Mouse (Mus musculus): ENCODE measurements around the gene Ugt1a8. TPM values are rescaled to one million over a fixed set of nuclear protein-coding genes. Genes with fewer than 3 reads are reported as not detected.
"Not testable (repeated sequence)": the region's sequence is repeated elsewhere in the genome, so short reads cannot be mapped to it uniquely, and the experiment has no call there.

Gene Ugt1a8
- total RNA-seq (2021): not detected
- long read RNA-seq, experiment 1: 0 reads
- long read RNA-seq, experiment 2: 0 reads

DNA sequence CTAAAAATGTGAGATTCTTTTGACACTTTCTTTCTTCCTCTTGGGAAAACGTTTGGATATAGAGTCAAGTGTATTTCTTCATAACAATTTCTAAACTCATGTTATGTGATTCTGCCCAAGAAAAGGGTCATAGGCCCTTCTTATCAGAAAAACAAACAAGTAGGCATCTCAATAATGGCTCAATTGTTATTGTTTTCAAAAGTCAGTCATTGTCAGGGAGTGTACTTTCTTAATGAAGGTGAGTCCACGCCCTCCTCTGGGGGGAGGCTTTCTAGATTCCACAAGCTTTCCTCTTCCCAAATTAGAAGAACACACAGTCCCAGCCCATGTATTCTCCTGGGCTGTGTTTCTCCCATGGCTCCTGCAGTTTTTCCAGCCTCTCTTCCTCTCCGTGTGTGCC, at the start of gene Ugt1a8:
Ugt1a8 (plus strand) TSS at position 301 of the 400 bp plus-strand sequence.
- no peak for DNase-seq (ENCODE audit: low spot score in 2 of 2)

DNA sequence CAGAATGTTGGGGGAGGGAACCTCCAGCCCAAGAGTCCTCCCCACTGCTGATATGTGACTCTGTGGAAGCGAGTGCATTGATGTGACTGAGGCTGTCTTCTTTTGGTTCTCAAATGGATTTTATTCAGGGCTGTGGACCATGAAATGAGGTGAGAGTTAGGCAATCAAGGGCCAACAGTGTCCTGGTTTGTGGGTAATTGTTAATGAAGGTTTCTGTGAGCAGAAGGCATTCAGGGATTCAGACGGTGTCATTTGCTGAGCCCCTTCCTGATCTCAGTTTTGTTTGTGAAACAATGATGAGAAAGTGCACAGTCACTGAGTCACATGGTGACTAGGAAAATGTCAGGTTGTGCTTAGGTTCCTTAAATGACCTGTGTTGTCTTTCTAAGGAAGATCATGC, 44.6 kb upstream of the Ugt1a8 start:
- not testable (repeated sequence) for DNase-seq (ENCODE audit: low spot score in 2 of 2)

DNA sequence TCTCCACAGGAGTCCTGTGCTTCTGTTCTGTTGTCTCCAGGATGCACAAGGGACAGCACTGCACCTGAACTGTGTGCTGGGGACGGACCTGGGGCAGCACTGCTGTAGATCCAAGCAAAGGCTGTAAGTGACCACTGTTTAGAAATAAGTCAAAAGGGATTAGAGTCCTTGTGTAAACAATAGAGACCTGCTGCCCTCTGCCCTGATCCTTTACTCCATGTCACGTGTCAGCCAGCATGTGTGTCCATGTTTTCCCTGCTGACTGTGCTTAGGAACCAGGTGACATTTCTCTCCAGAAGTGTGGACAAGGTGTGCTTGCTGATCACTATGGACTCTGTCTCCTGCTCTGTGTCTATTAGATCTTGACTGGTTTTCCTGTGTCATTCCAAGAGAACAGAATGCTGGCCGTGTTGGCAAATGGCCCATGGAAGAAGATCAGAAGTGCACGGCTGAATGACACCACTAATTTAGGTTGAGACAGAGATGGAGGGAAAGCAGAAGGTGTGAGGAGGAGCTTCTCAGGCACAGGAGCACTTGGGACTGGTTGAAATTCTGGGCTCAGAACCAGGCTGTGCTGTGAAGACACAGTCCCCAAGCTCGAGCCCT, 42.7 kb upstream of the Ugt1a8 start:
- DNase-seq (ENCODE audit: low spot score in 2 of 2): not testable (repeated sequence)

DNA sequence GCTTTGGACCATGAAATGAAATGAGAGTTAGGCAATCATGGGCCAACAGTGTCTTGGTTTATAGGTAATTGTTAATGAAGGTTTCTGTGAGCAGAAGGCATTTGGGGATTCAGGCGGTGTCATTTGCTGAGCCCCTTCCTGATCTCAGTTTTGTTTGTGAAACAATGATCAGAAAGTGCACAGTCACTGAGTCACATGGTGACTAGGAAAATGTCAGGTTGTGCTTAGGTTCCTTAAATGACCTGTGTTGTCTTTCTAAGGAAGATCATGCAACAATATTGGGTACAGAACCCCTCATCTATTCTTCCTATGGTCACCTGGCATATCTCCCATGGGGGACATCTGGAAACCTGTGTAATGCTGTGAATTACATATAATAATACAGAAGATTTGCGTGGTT, 40.2 kb upstream of the Ugt1a8 start:
- not testable (repeated sequence) for DNase-seq (ENCODE audit: low spot score in 2 of 2)

DNA sequence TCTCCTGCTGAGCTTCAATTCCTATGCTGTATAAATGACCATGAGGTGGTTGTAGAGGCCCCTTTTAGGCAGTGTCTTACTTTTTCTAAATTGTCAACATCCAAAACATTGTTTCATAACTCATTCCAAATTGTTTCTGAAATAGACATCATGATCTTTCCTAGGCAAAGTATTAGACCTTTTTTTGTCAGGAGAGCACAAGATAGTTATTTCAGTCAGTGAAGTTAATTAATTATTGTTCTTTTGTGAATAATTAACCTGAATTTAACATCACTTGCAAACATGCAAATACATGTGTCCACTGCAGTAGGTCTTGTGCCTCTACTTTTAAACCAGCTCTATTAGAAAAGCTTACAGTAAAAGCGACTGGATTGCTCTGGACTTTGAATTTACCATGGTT, 32.5 kb upstream of the Ugt1a8 start, which contains the start of gene Ugt1a10:
Ugt1a10 (plus strand) TSS at position 301 of the 400 bp plus-strand sequence.
- no peak for DNase-seq (ENCODE audit: low spot score in 2 of 2)

DNA sequence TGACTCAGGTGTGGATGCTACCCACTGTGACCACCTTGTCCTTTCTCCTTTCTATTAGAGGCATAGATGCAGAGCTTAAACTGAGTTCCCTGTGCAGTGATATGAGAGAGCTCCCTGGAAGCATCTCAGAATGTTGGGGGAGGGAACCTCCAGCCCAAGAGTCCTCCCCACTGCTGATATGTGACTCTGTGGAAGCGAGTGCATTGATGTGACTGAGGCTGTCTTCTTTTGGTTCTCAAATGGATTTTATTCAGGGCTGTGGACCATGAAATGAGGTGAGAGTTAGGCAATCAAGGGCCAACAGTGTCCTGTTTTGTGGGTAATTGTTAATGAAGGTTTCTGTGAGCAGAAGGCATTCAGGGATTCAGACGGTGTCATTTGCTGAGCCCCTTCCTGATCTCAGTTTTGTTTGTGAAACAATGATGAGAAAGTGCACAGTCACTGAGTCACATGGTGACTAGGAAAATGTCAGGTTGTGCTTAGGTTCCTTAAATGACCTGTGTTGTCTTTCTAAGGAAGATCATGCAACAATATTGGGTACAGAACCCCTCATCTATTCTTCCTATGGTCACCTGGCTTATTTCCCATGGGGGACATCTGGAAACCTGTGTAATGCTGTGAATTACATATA, 21.0 kb upstream of the Ugt1a8 start:
- DNase-seq (ENCODE audit: low spot score in 2 of 2): not testable (repeated sequence)

DNA sequence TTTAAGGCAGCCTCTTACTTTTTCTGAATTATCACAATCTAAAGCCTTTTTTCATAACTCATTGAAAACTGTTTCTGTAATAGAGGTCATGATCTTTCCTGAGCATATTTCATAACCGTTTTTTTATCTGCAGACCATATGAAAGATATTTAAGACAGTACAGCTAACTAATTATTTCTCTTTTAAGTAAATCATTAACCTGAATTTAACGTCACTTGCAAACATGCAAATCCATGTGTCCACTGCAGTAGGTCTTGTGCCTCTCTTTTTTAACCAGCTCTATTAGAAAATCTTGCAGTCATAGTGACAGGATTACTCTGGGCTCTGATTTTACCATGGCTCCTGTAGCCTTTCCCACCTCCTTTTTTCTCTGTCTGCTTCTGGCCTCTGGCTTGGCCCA, 17.1 kb upstream of the Ugt1a8 start, which contains the start of gene Ugt1a9:
Ugt1a9 (plus strand) TSS at position 306 of the 400 bp plus-strand sequence.
- no peak for DNase-seq (ENCODE audit: low spot score in 2 of 2)

DNA sequence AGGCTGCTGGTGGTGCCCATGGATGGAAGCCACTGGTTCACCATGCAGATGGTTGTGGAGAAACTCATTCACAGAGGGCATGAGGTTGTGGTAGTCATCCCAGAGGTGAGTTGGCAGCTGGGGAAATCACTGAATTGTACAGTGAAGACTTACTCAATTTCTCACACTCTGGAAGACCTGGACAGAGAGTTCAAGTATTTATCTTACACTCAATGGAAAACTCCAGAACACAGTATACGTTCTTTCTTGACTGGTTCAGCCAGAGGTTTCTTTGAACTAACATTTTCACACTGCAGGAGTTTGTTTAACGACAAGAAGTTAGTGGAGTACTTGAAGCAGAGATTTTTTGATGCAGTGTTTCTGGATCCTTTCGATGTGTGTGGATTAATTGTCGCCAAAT, 16.7 kb upstream of the Ugt1a8 start:
- no peak for DNase-seq (ENCODE audit: low spot score in 2 of 2)

DNA sequence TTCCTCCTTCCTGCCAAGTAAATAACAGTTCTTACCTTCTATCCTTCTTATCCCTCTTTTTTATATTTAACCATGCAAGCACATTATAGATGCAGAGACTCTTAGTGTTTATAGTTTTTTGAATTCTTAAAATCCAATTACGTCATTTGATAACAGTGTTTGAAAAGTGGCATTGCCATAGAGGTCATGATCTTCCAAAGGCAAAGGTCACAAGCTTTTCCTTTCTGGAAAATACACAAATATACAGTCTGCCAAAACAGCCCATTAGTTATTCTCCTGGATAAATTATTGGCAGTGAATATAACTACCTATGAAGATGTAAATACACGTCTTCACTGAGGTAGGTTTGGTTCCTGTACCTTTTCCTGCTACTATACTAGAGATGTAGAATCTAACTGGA, 13.1 kb upstream of the Ugt1a8 start:
- DNase-seq (ENCODE audit: low spot score in 2 of 2): no peak

DNA sequence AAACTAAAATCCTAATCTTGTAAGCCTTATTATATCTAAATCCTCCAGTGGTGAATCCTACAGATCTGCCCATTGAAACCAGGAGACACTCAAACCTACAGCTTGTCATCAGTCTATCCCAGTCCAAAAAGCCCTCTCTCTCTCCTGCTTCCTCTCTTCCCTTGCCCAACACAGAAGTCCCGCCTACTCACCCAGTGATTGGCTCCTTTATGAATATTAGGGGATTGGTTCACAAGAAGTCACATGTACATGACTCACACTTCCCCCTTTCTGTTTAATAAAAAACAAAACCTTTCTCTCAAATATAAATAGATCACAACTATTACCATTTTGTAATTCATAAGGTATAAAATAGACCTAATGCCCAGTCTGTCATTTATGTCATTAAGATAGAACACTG, 10.5 kb upstream of the Ugt1a8 start:
- DNase-seq (ENCODE audit: low spot score in 2 of 2): no peak

DNA sequence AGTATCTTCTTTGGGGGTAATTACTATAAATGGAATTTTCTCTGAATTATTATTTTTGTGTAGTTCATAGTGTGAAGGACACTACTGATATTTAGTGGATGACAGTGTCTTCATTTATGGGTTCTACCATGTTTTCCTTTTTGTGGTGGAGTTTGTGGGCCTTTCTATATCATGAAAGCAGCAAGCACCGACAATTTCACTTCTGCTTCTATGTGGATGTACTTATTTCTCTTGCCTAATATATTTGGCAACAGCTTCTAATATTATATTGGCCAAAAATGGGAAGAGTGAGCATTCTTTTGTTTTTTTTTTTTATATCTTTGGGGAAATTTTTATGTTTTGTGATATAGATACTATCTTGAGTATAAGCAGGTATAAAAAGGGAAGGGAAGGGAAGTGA, 5.9 kb upstream of the Ugt1a8 start:
- no peak for DNase-seq (ENCODE audit: low spot score in 2 of 2)

DNA sequence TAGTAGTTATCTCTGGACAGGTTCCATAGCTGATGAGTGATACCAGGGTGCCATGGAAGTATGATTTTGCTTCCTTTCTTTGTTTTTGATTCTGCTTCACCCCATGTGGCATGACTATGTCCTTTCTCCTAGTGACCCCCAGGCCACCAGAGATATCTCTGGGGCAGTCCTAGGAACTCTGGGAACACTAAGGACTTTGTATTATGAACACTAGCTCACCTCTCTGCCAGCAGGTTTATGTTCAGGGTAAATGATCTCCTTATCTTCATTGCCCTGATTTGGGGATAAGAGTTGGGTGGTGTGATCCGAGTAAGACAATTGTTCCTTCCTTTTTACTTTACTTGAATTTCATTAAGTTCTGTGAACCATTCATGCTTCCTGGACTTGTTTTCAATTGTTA, 1.5 kb upstream of the Ugt1a8 start:
- DNase-seq (ENCODE audit: low spot score in 2 of 2): no peak

DNA sequence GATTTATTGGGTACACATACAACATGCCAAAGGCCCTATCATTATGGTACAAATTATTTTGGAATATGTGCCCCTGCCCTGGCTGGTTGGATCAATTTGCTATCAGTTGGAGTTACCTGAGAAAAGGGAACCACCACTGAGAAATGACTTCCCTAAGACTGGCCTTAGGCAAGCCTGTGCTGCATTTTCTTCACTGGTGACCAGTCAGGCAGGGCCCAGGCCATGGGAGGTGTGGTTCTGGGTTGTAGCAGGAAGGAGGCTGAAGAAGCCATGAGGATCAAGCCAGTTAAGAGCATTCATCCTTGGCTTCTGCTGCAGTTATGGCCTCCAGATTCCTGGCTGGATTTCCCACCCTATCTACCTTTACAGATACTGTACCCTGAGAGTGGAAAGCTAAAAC, 4.7 kb downstream of the Ugt1a8 start:
- no peak for DNase-seq (ENCODE audit: low spot score in 2 of 2)

DNA sequence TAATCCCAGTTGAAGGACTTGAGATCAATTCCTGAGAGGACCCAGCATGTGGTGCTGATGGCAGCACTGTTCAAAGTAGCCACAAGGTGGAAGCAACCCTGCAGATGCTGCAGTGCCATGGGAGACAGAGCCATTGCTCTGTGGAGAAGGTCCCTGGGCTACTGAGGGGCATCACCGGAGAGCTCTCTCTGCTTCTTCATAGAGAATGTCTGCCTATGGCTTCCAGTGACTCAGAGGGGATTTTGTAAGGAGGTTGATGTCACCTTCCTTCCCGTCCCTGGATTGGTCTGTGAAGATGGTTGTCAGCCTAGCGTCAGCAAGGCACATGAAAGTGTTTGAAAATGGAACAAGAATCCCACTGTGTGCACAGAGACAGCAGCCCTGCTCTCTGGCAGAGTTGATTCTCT, 6.7 kb downstream of the Ugt1a8 start:
- not testable (repeated sequence) for DNase-seq (ENCODE audit: low spot score in 2 of 2)

DNA sequence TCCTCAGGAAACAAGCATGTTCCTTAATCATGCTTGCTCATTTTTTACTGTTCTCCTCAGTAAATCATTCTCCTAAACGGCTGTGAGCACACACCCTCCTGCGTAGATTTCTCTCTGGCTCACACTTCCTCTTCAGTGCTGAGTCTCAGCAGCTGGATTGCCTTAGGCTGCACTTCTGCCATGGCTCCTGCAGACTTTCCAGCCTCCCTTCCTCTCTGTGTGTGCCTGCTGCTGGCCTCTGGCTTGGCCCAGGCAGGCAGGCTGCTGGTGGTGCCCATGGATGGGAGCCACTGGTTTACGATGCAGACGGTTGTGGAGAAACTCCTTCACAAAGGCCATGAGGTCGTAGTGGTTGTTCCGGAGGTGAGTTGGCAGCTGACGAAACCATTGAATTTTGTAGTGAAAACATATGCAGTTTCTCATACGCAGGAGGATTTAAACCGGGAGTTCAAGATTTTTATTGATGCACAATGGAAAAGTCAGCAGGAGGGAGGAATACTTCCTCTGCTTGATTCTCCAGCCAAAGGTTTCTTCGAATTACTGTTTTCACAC, 7.4 kb downstream of the Ugt1a8 start, which contains the start of gene Ugt1a7c:
Ugt1a7c (plus strand) TSS at position 122 of the 552 bp plus-strand sequence.
- DNase-seq (ENCODE audit: low spot score in 2 of 2): no peak

DNA sequence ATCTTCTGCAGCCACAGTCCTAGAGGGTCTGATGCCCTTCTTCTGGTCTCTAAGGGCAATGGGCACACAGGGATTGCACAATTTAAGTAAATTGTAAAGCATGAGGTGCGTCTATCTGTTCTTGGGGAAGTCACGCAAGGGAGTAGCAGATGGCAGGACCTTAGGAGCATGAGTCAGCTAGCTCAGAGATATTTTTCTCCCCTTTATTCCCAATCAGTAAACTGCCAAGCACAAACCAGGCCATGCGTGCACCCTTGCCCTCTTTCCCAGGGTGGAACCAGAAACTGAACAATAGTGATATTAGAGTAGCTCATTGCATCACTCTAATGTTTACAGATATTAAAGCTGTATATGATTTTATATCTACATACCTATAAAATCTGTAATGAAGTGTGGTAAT, 10.9 kb downstream of the Ugt1a8 start:
- not testable (repeated sequence) for DNase-seq (ENCODE audit: low spot score in 2 of 2)

DNA sequence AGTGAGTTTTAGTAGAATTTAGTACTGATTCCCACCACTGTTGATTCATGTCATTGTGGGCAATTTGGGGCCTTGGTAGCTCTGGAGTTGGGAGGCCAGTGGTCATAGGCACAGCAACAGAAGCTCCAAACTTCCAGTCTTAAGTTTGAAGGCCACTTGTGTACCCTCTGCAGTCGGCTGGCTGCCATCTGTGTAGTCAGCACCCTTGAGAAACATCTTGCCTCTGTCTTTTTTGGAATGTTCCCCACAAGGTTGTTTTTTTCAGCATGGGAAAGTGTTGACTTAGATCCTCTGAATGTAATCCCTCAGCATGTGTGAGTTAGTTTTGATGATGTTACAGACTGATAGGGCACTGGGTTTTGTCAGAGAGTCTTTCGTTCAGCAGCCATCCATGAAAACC, 12.1 kb downstream of the Ugt1a8 start:
- not testable (repeated sequence) for DNase-seq (ENCODE audit: low spot score in 2 of 2)

DNA sequence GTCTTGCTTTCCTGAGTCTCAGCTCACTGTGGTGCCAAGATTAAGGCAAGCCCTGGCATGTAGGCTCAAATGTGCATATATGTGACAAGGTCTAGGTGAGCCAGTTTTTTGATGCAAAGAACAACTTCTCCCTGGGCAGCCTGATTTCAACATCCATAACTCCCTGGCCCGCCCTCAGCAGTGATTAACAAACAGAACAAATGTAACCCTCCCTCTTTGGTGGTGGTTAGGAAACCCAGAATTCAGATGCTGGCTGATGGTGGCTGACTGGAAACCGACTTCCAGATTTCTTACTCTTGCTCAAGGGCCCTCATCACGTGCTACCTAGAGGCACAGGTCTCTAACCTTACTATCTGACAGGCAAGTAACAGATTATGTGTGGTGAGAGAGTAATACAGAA, 15.4 kb downstream of the Ugt1a8 start, which contains the start of gene Ugt1a6b:
Ugt1a6b (plus strand) TSS at position 234 of the 400 bp plus-strand sequence.
- DNase-seq (ENCODE audit: low spot score in 2 of 2): not testable (repeated sequence)

DNA sequence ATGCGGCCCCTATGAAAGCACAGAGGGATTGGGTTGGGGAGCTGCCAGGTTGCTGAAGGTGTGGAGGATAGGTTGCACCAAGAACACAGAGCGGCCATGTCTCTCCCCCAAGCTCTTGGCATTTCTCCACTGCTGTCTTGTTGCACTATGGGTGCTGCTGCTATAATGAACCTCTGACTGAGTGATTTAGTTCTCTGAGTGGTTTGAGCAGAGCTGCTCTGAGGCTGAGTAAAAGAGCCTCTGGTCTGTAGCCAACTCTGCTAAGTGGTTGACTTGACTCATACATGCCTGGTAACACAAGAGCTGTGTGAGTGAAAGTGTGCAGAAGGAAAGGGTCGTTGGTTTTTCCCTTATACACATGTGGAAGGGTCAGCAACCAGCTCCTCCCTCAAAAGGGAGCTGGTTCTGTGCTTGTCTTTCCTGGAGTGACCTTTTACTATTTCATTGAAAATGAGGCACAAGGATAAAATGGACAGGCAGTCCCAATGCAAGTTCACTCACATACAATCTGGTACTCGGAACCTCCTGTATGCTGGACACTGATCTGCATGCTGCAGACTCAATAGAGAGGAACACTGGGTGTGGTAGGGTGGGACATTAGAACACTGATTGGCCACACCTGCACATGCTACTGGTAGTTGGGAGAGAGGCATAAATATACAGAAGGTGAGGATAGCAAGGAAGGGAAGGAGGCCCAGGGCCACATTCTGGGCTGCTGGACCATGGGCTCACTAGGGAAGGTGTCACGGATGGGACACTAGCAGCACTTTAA, 16.3 kb downstream of the Ugt1a8 start:
- DNase-seq (ENCODE audit: low spot score in 2 of 2): not testable (repeated sequence)

DNA sequence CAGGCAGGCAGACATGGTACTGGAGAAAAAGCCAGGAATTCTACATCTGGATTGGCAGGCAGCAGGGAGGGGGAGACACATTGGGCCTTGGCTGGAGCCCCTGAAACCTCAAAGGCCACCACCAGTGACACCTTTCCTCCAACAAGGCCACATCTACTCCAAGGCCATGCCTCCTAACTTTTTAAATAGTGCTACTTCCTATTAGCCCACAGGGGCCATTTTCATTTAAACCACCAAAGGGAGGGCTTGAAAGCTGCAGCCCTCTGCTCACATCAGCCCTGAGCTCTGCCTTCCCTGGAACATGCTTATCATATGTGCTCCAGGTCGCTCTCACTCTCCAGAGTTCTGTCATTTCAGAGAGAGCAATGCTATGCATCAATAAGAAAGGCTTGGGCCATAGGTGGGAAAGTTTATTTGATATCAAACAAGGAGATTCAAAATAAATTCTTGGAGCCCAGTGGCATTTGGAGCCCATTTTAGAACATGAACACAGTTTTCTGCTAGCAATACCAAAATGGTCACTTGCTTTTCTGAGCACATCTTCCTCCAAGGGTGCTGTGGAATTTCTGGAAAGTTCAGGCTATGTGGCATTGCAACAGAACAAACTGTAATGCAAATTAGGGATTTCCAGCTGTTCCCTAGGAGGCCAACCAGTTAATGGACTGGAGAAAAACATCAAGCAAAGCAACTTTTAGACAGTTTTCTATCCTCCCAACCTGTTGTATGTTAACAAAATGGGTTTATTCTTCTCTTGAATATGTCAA, 17.2 kb downstream of the Ugt1a8 start:
- no peak for DNase-seq (ENCODE audit: low spot score in 2 of 2)

DNA sequence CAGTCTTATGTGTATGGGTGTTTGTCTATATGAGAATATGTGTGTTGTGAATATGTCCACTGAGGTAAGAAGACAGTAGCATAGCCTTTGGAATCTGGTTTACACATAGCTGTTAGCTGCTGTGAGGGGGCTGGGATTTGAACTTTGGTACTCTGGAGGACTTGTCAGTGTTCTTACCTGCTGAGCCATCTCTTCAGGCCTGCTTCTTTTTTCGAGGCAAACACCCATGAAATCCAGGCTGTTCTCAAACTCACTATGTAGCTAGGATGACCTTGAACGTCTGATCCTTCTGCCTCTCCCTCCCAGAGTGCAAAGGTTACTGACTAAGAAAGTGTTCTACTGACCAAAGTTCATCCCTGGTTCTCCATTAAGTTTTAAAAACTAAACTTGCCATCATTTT, 18.0 kb downstream of the Ugt1a8 start:
- no peak for DNase-seq (ENCODE audit: low spot score in 2 of 2)
